Mouse (Mus musculus): ENCODE data around the gene Uso1. TPM values are rescaled to one million over a fixed set of nuclear protein-coding genes. Genes with fewer than 3 reads are reported as not detected.

The Uso1 gene
- total RNA-seq, 4 experiments from 2014 or later, result 43.0 to 49.2 (median 46.7) TPM

DNA sequence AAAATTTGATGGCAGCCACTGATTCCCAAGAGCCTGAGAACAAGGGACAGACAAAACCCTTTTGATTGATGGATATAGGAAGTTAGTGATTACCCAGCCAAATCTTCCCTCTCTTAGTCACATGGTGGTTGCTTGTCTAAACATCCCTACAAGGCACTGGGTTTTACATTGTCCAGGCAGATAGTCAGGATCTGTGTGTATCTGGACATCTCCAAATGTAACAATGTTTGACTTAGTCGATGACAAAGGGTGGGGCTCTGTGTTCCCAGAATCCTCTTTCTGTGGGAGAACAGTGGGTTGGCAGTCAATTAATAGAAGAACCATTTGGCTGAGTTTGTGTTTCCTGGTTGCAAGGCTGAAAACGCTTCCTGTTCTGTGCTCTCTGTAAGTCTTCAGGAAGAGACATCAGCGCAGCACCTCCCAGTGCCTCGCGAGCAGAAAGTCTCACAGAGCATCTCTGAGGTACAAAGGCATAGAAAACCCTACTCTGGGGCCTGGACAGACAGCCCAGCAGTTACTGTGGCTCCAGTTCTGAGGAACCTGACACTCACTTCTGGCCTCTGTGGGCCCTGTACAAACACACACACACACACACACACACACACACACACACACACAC, 97.3 kb downstream of the Uso1 start:
- no peak for DNase-seq (ENCODE audit: low spot score)

DNA sequence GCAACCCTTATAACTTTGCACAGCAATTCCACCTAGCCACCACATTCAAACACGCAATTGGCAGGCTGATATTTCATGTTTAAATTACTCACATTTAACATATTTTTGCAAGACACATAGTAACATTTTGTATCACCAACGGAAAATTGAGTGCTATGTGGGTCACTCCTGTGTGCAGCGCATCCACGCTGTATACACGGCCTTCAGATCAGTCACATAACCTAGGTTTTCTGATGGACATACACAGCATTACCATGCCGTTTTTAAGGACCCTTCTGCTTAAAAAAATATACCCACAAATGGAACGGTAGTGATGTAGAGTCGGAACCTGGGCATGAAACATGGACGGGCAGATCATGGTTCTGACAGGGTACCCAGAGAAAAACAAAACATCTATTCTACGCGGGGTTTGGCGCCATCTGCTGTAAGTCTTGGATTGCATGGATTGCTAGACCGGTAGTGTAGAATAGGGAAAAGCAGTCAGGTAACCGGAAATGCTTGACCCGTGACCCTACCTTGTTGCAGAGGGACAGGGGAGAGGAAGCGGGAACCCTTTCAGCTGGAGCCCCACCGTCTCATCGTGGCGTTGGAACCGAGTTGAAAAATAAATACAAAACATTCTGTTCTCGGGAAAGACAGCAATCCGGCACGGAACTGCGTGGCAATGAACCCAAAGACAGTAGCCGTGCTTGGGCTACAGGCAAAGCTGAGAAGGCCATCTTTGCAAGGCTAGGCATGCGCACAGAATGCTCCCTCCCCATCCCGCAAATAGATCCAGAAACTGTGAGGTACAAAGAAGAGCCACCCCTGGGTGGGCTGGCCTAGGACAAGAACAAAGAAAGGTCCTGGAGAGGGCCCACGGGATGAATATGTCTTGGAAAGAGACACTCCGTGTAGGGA, 101.8 kb downstream of the Uso1 start:
- DNase-seq (ENCODE audit: low spot score), result peak; percentile 56

DNA sequence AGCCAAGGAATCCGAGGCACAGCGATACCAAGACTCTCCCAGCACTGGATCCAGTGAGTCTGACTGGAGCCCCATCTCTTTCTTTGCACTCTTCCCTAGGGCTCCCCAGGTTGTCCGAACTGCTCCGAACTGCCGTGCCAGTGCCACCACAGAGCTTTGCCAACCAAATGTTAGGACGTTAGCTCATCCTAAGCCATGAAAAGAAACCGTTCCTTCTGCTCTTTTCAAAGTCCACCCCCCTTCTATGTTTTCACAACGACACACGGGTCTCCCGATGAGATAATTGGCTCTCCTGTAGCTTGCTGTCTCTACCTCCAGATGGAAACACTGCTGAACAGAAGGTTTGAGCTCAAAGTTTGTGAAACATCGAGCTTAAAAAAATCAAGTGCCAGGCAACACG, 103.0 kb downstream of the Uso1 start:
- DNase-seq (ENCODE audit: low spot score), result no peak

DNA sequence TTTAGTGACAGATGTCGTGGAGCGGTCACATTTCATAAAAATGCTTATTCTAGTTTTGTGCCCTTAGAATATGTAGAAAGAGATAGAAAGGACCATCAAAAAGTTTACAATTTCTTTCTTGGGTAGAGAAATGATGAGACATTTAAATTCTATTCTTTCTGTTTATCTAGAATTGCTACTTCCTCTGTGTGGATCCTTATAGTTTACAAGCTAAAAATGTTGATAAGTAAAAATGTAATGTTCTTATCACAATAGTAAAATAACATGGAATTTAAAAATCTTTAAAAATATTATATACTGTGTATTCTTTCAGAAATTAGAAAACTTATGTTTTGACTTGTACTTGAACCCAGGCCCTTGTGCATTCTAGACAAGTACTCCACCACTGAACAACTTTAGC, 107.2 kb downstream of the Uso1 start:
- no peak for DNase-seq (ENCODE audit: low spot score)

DNA sequence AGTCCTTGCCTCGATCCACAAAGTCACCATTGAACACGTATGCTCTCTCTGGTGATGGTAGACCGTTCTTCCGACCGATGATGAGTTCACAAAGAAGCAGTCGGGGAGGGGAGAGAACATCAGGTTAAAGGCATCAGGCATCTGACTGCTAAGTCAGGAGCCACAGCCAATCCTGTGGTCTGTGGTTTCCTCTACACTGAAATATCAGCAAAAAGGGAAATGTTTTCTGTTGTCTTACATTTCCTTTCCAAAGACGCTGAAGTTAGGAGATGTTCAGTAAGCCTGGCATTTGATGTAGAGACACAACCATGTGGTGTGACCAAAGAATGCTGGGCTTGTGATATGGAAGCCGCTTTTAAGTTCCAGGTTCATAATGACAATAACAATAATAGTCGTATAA, 107.7 kb downstream of the Uso1 start:
- DNase-seq (ENCODE audit: low spot score), result no peak

DNA sequence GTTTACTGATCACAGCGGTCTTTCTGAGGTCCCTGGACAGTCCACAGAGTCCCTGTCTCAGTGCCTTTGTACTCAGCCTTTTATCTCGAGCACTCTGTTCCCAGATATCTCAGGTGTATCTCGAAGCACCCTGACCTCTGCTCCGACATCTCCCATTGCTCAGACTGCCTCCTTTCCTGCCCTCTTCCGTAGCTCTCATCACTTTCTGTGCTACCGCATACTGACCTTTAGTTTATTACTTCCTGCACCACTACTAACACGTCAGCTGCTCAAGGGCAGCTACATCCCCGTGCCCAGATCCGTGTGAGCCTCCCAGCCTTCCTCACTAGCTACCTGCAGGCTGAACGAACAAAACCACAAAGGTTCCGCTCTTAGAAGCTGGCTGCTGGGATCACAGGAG, 110.9 kb downstream of the Uso1 start:
- no peak for DNase-seq (ENCODE audit: low spot score)

DNA sequence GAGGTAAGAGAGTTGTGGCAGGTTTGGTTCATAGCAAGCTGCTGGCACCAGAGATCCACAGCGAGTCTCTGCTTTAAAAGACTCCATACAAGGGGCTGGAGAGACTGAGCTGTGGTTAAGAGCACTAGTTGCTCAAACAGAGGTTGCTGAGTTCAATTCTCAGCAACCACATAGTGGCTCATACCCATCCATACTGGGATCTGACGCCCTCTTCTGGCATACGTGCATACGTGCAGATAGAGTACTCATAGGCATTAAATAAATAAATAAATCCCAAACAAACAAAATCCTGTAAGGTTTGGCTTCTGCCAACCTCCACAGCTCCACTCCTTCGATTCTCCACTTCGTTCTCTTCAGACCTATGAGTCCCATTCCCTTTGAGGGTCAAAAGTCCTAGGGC, 114.3 kb downstream of the Uso1 start:
- no peak for DNase-seq (ENCODE audit: low spot score)

Other genes starting within 250 kb of the Uso1 start
- 10 to 100 TPM; 30.1 to 35.5 (median 32.2) TPM for gene Rchy1, start 174.9 kb upstream of the Uso1 start, total RNA-seq (2022)
- not detected for gene Odaph, start 150.5 kb upstream of the Uso1 start, total RNA-seq (2022)
- gene Cdkl2, start 94.1 kb upstream of the Uso1 start, total RNA-seq (2022), result 1 to 10 TPM; 4.2 to 6.9 (median 5.6) TPM
- 10 to 100 TPM; 55.3 to 63.0 (median 57.9) TPM for gene G3bp2, start 54.2 kb upstream of the Uso1 start, total RNA-seq (2022)
- not detected for gene U90926, start 77.5 kb downstream of the Uso1 start, total RNA-seq (2022)
- gene Ppef2, start 118.3 kb downstream of the Uso1 start, total RNA-seq (2022), result not detected
- 10 to 100 TPM; 15.9 to 21.7 (median 18.8) TPM for gene Naaa, start 140.2 kb downstream of the Uso1 start, total RNA-seq (2022)
- gene Sdad1, start 172.5 kb downstream of the Uso1 start, total RNA-seq (2022), result 10 to 100 TPM; 10.8 to 12.5 (median 11.4) TPM
- 1 to 10 TPM in 3 of 4 experiments, under 1 TPM in 1; 0.79 to 1.8 (median 1.2) TPM for gene Cxcl9, start 190.1 kb downstream of the Uso1 start, total RNA-seq (2022)
- gene Art3, start 193.9 kb downstream of the Uso1 start, total RNA-seq (2022), result 100 to 1,000 TPM; 573 to 758 (median 670) TPM
- not detected for gene Cxcl10, start 211.0 kb downstream of the Uso1 start, total RNA-seq (2022)